23 mouse cellular contexts compared by ENCODE assay signal in the genomic region with DNA sequence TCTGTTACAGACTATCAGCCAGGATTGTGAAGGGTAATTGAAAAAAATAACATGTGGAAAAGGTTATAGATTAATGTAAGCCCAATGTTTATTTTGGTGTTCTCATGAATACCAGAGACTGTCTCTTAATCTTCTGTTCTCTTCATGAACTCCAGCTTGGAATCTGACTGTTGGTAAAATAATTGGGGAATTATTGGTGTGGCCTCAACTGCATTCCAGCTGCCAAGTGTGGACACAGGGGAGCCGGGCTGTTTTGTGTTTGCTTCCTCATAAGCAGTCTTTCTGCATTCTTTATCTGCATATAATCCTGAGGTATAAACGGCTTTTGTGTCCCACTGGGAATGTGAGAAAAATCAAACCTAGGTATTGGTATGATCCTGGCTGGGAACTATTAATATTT. TPM values are rescaled to one million over a fixed set of nuclear protein-coding genes. Genes with fewer than 3 reads are reported as not detected.
DNase-seq lines count a peak whose midpoint lies in the region; TF ChIP-seq lines count a peak whose summit lies in the region.
"Had no signal": no experiment of that assay in that cellular context is flagged by ENCODE, and none has a peak within 500 bp of the region (broad histone marks: within the 10 kb centered on the region; RNA-seq: fewer than 3 reads in every experiment).

No protein-coding gene starts in this region.

- H3K4me1 ChIP-seq in kidney, adult 2 months (ENCODE audit: control insufficient read depth, insufficient read depth, low read length) = peaks cover 26% of the 10 kb centered on the region
- H3K4me1 ChIP-seq: forebrain, embryonic 12.5 days; forebrain, embryonic 15.5 days; hindbrain, embryonic 12.5 days; hindbrain, embryonic 15.5 days had no signal

- no peak for TF ChIP-seq POLR2A in kidney, adult 2 months (IDR thresholded peaks at IDR 0.05; ENCODE audit: low read depth, low read length)

- no peak overlapping the region for H3K4me3 ChIP-seq in kidney, adult 2 months (ENCODE audit: insufficient read depth, low read depth, low read length)
- H3K4me3 ChIP-seq: embryonic facial prominence, embryonic 12.5 days; erythroblast, embryonic 14.5 days; forebrain, embryonic 12.5 days; forebrain, embryonic 15.5 days; heart, adult 2 months; heart, embryonic 10.5 days; heart, embryonic 13.5 days; hindbrain, embryonic 12.5 days; hindbrain, embryonic 15.5 days had no signal

- WGBS in kidney, adult 2 months = 44% methylated on average over 2 of the region's 2 CpGs

- TF ChIP-seq CTCF in kidney, adult 2 months (conservative IDR thresholded peaks at IDR 0.05; ENCODE audit: insufficient read depth, insufficient read length, low read depth, low read length) = no peak

- H3K36me3 ChIP-seq in kidney, adult 2 months (ENCODE audit: control insufficient read depth, insufficient read depth, low read length) = no peaks in the 10 kb centered on the region
- H3K36me3 ChIP-seq: embryonic facial prominence, embryonic 12.5 days; forebrain, embryonic 12.5 days; forebrain, embryonic 15.5 days; heart, embryonic 10.5 days; heart, embryonic 13.5 days; hindbrain, embryonic 12.5 days; hindbrain, embryonic 15.5 days had no signal

- H3K27ac ChIP-seq in kidney, adult 2 months (ENCODE audit: insufficient read depth, low read depth, low read length) = peak overlapping the region; percentile 22; the same call in 1 of the 2 replicates
- H3K27ac ChIP-seq: embryonic facial prominence, embryonic 12.5 days; forebrain, embryonic 12.5 days; forebrain, embryonic 15.5 days; heart, adult 2 months; heart, embryonic 10.5 days; heart, embryonic 13.5 days; hindbrain, embryonic 12.5 days; hindbrain, embryonic 15.5 days had no signal

- H3K27me3 ChIP-seq in kidney, adult 2 months (replicated peaks; ENCODE audit: control insufficient read depth, insufficient read depth, low read length) = no peaks in the 10 kb centered on the region
- H3K27me3 ChIP-seq: embryonic facial prominence, embryonic 12.5 days; forebrain, embryonic 12.5 days; forebrain, embryonic 15.5 days; heart, embryonic 13.5 days; hindbrain, embryonic 12.5 days; hindbrain, embryonic 15.5 days had no signal

- no peak for DNase-seq in kidney, adult 2 months
- no peak for DNase-seq in kidney, postnatal 4 days
- DNase-seq in Muller cell, postnatal 12 days (ENCODE audit: inconsistent ontology term) = peak; percentile 70
- DNase-seq in NIH3T3 (ENCODE audit: low read depth) = peak; percentile 48
- no peak for DNase-seq in left cerebral cortex, adult 8-10 months (ENCODE audit: low spot score in 2 of 2)
- no peak for DNase-seq in urinary bladder, postnatal 4 days (ENCODE audit: low spot score in 2 of 2)
- DNase-seq: adrenal gland, adult 8-10 months; adrenal gland, postnatal 25 days; cerebellum, adult 18-20 months; cerebellum, adult 9-10 months; cerebellum, postnatal 14 days; gastrocnemius, postnatal 25 days; heart, adult 2 months; heart, postnatal 14 days had no signal

RNA-seq across cellular contexts. Expression of a gene that starts 29.3 kb away (rescaled TPM):
- 46.4 and 50.2 TPM in 2 replicates for polyA plus RNA-seq in kidney, adult 2 months (2012; rRNA removed)
- total RNA-seq in left cerebral cortex, adult 8-10 months (2022) = 10 to 100 TPM; 48.2 to 60.4 (median 53.9) TPM
- polyA plus RNA-seq: CD4-positive, CD25-positive, alpha-beta regulatory T cell, adult 4 months had no signal

Comparison
In these comparisons a context has a peak if more than half of its experiments do, and no peak if none do; other contexts are left out.
1. DNase-seq: peak in Muller cell, postnatal 12 days (single experiment) and NIH3T3 (single experiment); none in kidney, adult 2 months (single experiment), kidney, postnatal 4 days (0 of 2), left cerebral cortex, adult 8-10 months (0 of 2) and urinary bladder, postnatal 4 days (0 of 2).